Mouse (Mus musculus) urinary bladder, postnatal 4 days (tissue): ENCODE results near the gene Slc51b.

Experiments used
- DNase-seq, 2 experiments: peaks; one replicate each; pipeline ENCODE4 v3.0.0; 2021 to 2022; ENCODE audit warnings: low spot score in 2 of 2

Slc51b gene

GRCm38 (mm10) chr9:65422760-65423501, at the start of gene Slc51b:
Gene Slc51b, minus strand, starts transcription at chr9:65422955.
- no peak for DNase-seq

GRCm38 (mm10) chr9:65467686-65468085, 44.9 kb upstream of the Slc51b start:
- DNase-seq, result no peak

GRCm38 (mm10) chr9:65465241-65465640, 42.5 kb upstream of the Slc51b start:
- no peak for DNase-seq

GRCm38 (mm10) chr9:65464161-65464560, 41.4 kb upstream of the Slc51b start:
- no peak for DNase-seq

GRCm38 (mm10) chr9:65462544-65462943, 39.8 kb upstream of the Slc51b start:
- no peak for DNase-seq

- DNase-seq, result peak; percentile 96 to 99
These were observed 38.1 kb upstream of the Slc51b start, which contains the start of gene Spg21 for GRCm38 (mm10) chr9:65460732-65461442. Gene Spg21, plus strand, starts transcription at chr9:65460947.

GRCm38 (mm10) chr9:65460198-65460597, 37.4 kb upstream of the Slc51b start:
- no peak for DNase-seq

GRCm38 (mm10) chr9:65458975-65459374, 36.2 kb upstream of the Slc51b start:
- DNase-seq, result no peak

GRCm38 (mm10) chr9:65447951-65448350, 25.2 kb upstream of the Slc51b start:
- DNase-seq, result no peak

- DNase-seq, result no peak
These were observed 21.9 kb upstream of the Slc51b start for GRCm38 (mm10) chr9:65444692-65445091.

- DNase-seq, result peak; percentile 89 to 94
These were observed 13.0 kb upstream of the Slc51b start, which contains the start of gene Mtfmt for GRCm38 (mm10) chr9:65435671-65436301. Gene Mtfmt, plus strand, starts transcription at chr9:65435782.

- DNase-seq, result no peak
These were observed 12.5 kb upstream of the Slc51b start for GRCm38 (mm10) chr9:65435211-65435610.

- DNase-seq, result no peak
These were observed 11.4 kb upstream of the Slc51b start for GRCm38 (mm10) chr9:65434140-65434539.

- DNase-seq, result peak; percentile 67 to 89
These were observed 9.5 kb upstream of the Slc51b start for GRCm38 (mm10) chr9:65432236-65432635.

GRCm38 (mm10) chr9:65430921-65431320, 8.2 kb upstream of the Slc51b start:
- no peak for DNase-seq

- no peak for DNase-seq
These were observed 7.6 kb upstream of the Slc51b start for GRCm38 (mm10) chr9:65430401-65430800.

GRCm38 (mm10) chr9:65428003-65428402, 5.2 kb upstream of the Slc51b start:
- no peak for DNase-seq

GRCm38 (mm10) chr9:65427511-65427910, 4.8 kb upstream of the Slc51b start:
- DNase-seq, result no peak

- no peak for DNase-seq
These were observed 1.6 kb upstream of the Slc51b start for GRCm38 (mm10) chr9:65424393-65424792.

- DNase-seq, result no peak
These were observed 3.1 kb downstream of the Slc51b start for GRCm38 (mm10) chr9:65419633-65420032.

- no peak for DNase-seq
These were observed 5.0 kb downstream of the Slc51b start for GRCm38 (mm10) chr9:65417738-65418137.

- DNase-seq, result no peak
These were observed 11.4 kb downstream of the Slc51b start for GRCm38 (mm10) chr9:65411326-65411725.

GRCm38 (mm10) chr9:65410378-65410777, 12.4 kb downstream of the Slc51b start:
- DNase-seq, result no peak
